Comparison of ENCODE assay signal across 9 mouse cellular contexts in the genomic region with DNA sequence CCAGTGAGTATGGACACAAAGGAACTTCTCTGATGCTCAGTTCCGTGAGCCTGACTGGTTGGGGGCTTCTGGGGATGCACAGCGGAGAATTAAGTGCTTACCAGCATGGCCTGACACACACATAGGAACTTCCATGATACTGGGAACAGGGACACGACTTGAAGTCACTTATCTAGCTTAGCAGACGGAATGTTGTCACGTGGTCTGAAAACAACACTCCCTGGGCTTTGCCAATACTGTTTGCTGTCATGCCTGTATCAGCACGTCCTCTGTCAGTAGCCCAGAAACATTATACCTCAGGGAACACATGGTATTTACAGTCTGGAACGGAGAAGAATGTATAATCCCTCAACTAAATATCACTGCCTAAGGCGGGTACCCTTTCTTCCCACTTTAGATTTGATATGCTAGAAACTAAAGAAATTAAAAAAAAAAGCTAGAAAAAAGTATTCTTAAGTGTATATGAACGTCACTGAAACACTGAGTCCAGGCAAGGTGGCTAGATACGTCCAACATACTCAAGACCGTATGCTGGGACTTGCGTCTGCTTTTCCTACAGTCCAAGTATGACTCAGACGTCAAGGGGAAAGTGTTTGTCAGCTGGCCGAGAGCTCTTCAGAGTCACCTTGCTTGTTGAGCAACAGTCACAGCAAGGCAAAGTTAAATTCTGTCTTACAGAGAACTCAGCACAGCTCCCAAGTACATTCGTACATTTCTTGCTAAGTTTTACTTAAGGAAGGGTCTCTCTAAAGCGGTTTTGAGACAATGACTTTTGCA. TPM values are rescaled to one million over a fixed set of nuclear protein-coding genes. Genes with fewer than 3 reads are reported as not detected.
DNase-seq lines count a peak whose midpoint lies in the region; ATAC-seq lines count a peak whose summit lies in the region.
"Had no signal": no experiment of that assay in that cellular context is flagged by ENCODE, and none has a peak within 500 bp of the region (broad histone marks: within the 10 kb centered on the region; RNA-seq: fewer than 3 reads in every experiment).

No protein-coding gene starts in this region.

- ATAC-seq in liver, embryonic 12.5 days: peak; percentile 85
- ATAC-seq in kidney, embryonic 14.5 days (ENCODE audit: low FRiP score, low TSS enrichment): no peak
- ATAC-seq: intestine, postnatal 0 days had no signal

- no peaks in the 10 kb centered on the region for H3K27me3 ChIP-seq in liver, embryonic 12.5 days (replicated peaks)
- no peaks in the 10 kb centered on the region for H3K27me3 ChIP-seq in kidney, embryonic 14.5 days (ENCODE audit: control insufficient read depth, insufficient read depth, low read length)

- H3K27ac ChIP-seq in liver, embryonic 12.5 days: peak overlapping the region; percentile 69
- H3K27ac ChIP-seq in kidney, embryonic 14.5 days (ENCODE audit: low read depth, low read length): no peak overlapping the region

- intact Hi-C loops in heart, postnatal 25 days (cut with DNase I): loop anchor here (5.0 kb wide), 1 partner anchor 44 kb away; no protein-coding TSS in a partner anchor

- H3K4me1 ChIP-seq in liver, embryonic 12.5 days: peaks cover 82% of the 10 kb centered on the region
- H3K4me1 ChIP-seq in kidney, embryonic 14.5 days (ENCODE audit: control insufficient read depth, insufficient read depth, low read length): peaks cover 14% of the 10 kb centered on the region; the same call in 1 of the 2 replicates

- 66% methylated on average over 16 of the region's 16 CpGs for WGBS in liver, embryonic 12.5 days (ENCODE audit: insufficient replicate concordance)
- WGBS in kidney, embryonic 14.5 days: 85% methylated on average over 16 of the region's 16 CpGs

- peaks cover 94% of the 10 kb centered on the region for H3K36me3 ChIP-seq in liver, embryonic 12.5 days
- peaks cover 12% of the 10 kb centered on the region; the same call in 1 of the 2 replicates for H3K36me3 ChIP-seq in kidney, embryonic 14.5 days (ENCODE audit: control insufficient read depth, insufficient read depth, low read length)

- H3K9ac ChIP-seq in liver, embryonic 12.5 days: no peak overlapping the region
- no peak overlapping the region for H3K9ac ChIP-seq in kidney, embryonic 14.5 days (ENCODE audit: low read depth, low read length)

- H3K4me3 ChIP-seq in liver, embryonic 12.5 days: no peak overlapping the region
- no peak overlapping the region for H3K4me3 ChIP-seq in kidney, embryonic 14.5 days (ENCODE audit: low read length)

- peak; percentile 95 for DNase-seq in heart, adult 11 months
- no peak for DNase-seq in heart, postnatal 25 days (ENCODE audit: low spot score)
- DNase-seq in gonadal fat pad, adult 2 months (ENCODE audit: low read depth): peak; percentile 66
- peak; percentile 40 for DNase-seq in skeletal muscle tissue, adult 2 months (ENCODE audit: low read depth, low spot score)
- no peak for DNase-seq in natural killer cell, adult 2 months (ENCODE audit: low spot score in 2 of 2)
- DNase-seq in layer of hippocampus, adult 11-12 months (ENCODE audit: low spot score): no peak

- peak overlapping the region; percentile 38 for H3K4me2 ChIP-seq in liver, embryonic 12.5 days
- no peak overlapping the region for H3K4me2 ChIP-seq in kidney, embryonic 14.5 days (replicated peaks; ENCODE audit: low read depth, low read length)

- H3K9me3 ChIP-seq in liver, embryonic 12.5 days (replicated peaks): no peaks in the 10 kb centered on the region
- H3K9me3 ChIP-seq in kidney, embryonic 14.5 days (ENCODE audit: control insufficient read depth, low read length): no peaks in the 10 kb centered on the region

RNA-seq across cellular contexts. Expression of a gene that starts 7.3 kb away (rescaled TPM):
- 10 to 100 TPM; 21.6 to 23.1 TPM for total RNA-seq in heart, postnatal 25 days (2021)
- polyA plus RNA-seq in gonadal fat pad, adult 2 months (2012; rRNA removed): 6.2 and 10.6 TPM in 2 replicates
- 84.2 and 84.3 TPM in 2 replicates for polyA plus RNA-seq in liver, embryonic 12.5 days (2016; fragmentation: Nextera tagmentation; extraction: Ambion mirVana)
- polyA plus RNA-seq in kidney, embryonic 14.5 days (2014; fragmentation: Nextera tagmentation; extraction: Ambion mirVana): 66.9 and 128 TPM in 2 replicates

Comparison
In these comparisons a context has a peak if more than half of its experiments do, and no peak if none do; other contexts are left out.
1. DNase-seq: peak in heart, adult 11 months (single experiment), gonadal fat pad, adult 2 months (single experiment) and skeletal muscle tissue, adult 2 months (single experiment); none in heart, postnatal 25 days (single experiment), natural killer cell, adult 2 months (0 of 2) and layer of hippocampus, adult 11-12 months (single experiment).